Mouse (Mus musculus) layer of hippocampus, postnatal 10 days (tissue): ENCODE results near the gene Gna11. TPM values are rescaled to one million over a fixed set of nuclear protein-coding genes. Genes with fewer than 3 reads are reported as not detected.

Experiments used
- DNase-seq, 2 experiments: peaks; one replicate each; pipeline ENCODE4 v3.0.0; 2021; ENCODE audit warnings: low spot score in 2 of 2
- long read RNA-seq: library from polyadenylated mRNA; stranded (forward); transcript quantifications from one replicate; pipeline ENCODE4 v2.0.0, GENCODE M21; 2023
- total RNA-seq, 2 experiments: library from RNA; stranded (reverse); gene quantifications; 2 replicates each; pipeline ENCODE4 v1.2.3; 2021

The Gna11 gene
- total RNA-seq, result 100 to 1,000 TPM; 124 to 125 TPM
- long read RNA-seq, transcript Gna11-201 (7 exons, 3,414 nt), result major isoform, 137 of 179 reads
- long read RNA-seq, partial matches to known transcripts, result 5 of 179 reads
- long read RNA-seq, other reads (novel, unspliced or antisense), result 37 of 179 reads

GRCm38 (mm10) chr10:81545161-81545747 is at the start of gene Gna11:
Gene Gna11 (minus strand): TSS chr10:81545190.
- peak; percentile 100 for DNase-seq

GRCm38 (mm10) chr10:81593935-81594334 is 48.9 kb upstream of the Gna11 start:
- no peak for DNase-seq

GRCm38 (mm10) chr10:81593223-81593622 is 48.2 kb upstream of the Gna11 start:
- DNase-seq, result no peak

GRCm38 (mm10) chr10:81592631-81593030 is 47.6 kb upstream of the Gna11 start:
- no peak for DNase-seq

- no peak for DNase-seq
Observed at GRCm38 (mm10) chr10:81591846-81592245, 46.9 kb upstream of the Gna11 start.

GRCm38 (mm10) chr10:81588739-81589138 is 43.7 kb upstream of the Gna11 start:
- DNase-seq, result no peak

- no peak for DNase-seq
Observed at GRCm38 (mm10) chr10:81583347-81583746, 38.4 kb upstream of the Gna11 start.

GRCm38 (mm10) chr10:81580441-81581070 is 35.6 kb upstream of the Gna11 start:
- DNase-seq, result no peak

GRCm38 (mm10) chr10:81579967-81580366 is 35.0 kb upstream of the Gna11 start:
- DNase-seq, result no peak

GRCm38 (mm10) chr10:81575695-81576094 is 30.7 kb upstream of the Gna11 start:
- DNase-seq, result no peak

- DNase-seq, result peak in 1 of 2 experiments; percentile 54
Observed at GRCm38 (mm10) chr10:81575208-81575631, 30.2 kb upstream of the Gna11 start.

GRCm38 (mm10) chr10:81574081-81575056 is 29.4 kb upstream of the Gna11 start, which contains the start of gene Tle2:
Gene Tle2 (plus strand): TSS chr10:81574561.
- DNase-seq, result no peak

- no peak for DNase-seq
Observed at GRCm38 (mm10) chr10:81572975-81573374, 28.0 kb upstream of the Gna11 start.

- DNase-seq, result no peak
Observed at GRCm38 (mm10) chr10:81572133-81572671, 27.2 kb upstream of the Gna11 start.

- peak; percentile 99 to 100 for DNase-seq
Observed at GRCm38 (mm10) chr10:81571501-81571876, 26.5 kb upstream of the Gna11 start.

GRCm38 (mm10) chr10:81570831-81571500 is 26.0 kb upstream of the Gna11 start:
- DNase-seq, result peak; percentile 94 to 96

GRCm38 (mm10) chr10:81570238-81570800 is 25.3 kb upstream of the Gna11 start:
- DNase-seq, result no peak

- DNase-seq, result no peak
Observed at GRCm38 (mm10) chr10:81569507-81570237, 24.7 kb upstream of the Gna11 start.

GRCm38 (mm10) chr10:81568381-81569191 is 23.6 kb upstream of the Gna11 start:
- DNase-seq, result no peak
